Mouse (Mus musculus) liver, postnatal 0 days (tissue): ENCODE data around the gene Pick1.

Experiments
- CTCF ChIP-seq: sonication (generic); IDR thresholded peaks from 2 replicates; pipeline ENCODE4 v1.5.1; 2016; ENCODE audit warnings: antibody characterized with exemption, low read depth
- EP300 ChIP-seq: IDR thresholded peaks from 2 replicates; pipeline ENCODE4 v1.6.1; 2016; ENCODE audit warnings: antibody characterized with exemption, low read depth, mild to moderate bottlenecking

GRCm38 (mm10) chr15:79195492-79195891 lies 33.5 kb upstream of the Pick1 start:
- TF ChIP-seq CTCF (no peak), EP300 (no peak)
